Mouse (Mus musculus) left cerebral cortex, adult 2 months (tissue): ENCODE results near the gene Gm21822. TPM values are rescaled to one million over a fixed set of nuclear protein-coding genes. Genes with fewer than 3 reads are reported as not detected.
"Not testable (repeated sequence)": the region's sequence is repeated elsewhere in the genome, so short reads cannot be mapped to it uniquely, and the experiment has no call there.

Source experiments
- DNase-seq, 2 experiments: peaks; one replicate each; pipeline ENCODE4 v3.0.0; 2021 to 2022; ENCODE audit warnings: low spot score in 2 of 2, mixed read lengths in 1 of 2; ENCODE audit errors: extremely low spot score in 1 of 2
- H3K27ac ChIP-seq: fragments of 200-600 bp; 2 replicates; pipeline ENCODE4 v1.8.1; 2022
- H3K4me3 ChIP-seq: fragments of 200-600 bp; 2 replicates; pipeline ENCODE4 v1.8.1; 2022
- intact Hi-C: fragments of 180-260 bp; cut with DNase I; formaldehyde crosslinking; loops from one replicate; pipeline ENCODE4 v1.15.1; 2025
- long read RNA-seq, 2 experiments: library from polyadenylated mRNA; stranded (forward); transcript quantifications; one replicate each; pipeline ENCODE4 v2.0.0; 2021; ENCODE audit warnings: borderline mapping rate in 2 of 2
- total RNA-seq, 2 experiments: library from RNA; stranded (reverse); gene quantifications; 2 replicates each; pipeline ENCODE4 v1.2.3; 2021

The Gm21822 gene
- total RNA-seq: not detected
- long read RNA-seq, experiment 1: 0 reads
- long read RNA-seq, experiment 2: 0 reads

DNA sequence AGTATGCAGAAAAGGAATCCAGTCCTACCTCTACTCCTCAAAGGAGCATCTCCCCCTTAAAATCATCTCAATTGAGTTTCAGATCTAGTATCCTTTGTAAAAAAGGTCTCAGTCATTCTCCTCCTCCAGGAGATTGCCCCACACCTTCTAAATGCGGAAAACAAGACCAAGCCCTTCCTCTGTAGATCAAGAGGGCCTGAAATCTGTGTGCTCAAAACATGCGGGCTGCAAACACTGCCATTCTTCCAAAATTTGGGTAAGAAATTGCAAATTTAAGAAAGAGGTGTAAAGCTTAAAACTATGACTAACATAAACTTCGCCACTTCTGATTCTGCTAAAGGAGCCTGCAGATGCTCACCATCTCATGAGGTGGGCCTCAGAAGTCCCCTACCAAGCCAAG lies at the start of gene Gm21822:
TSS of gene Gm21822 (plus strand) at position 301 of the 400 bp plus-strand sequence.
- intact Hi-C loops, DNase-seq, H3K27ac ChIP-seq, H3K4me3 ChIP-seq: not testable (repeated sequence)
